Mouse (Mus musculus): ENCODE results near the gene Vmn2r9. TPM values are rescaled to one million over a fixed set of nuclear protein-coding genes. Genes with fewer than 3 reads are reported as not detected.
A peak's percentile ranks its signal among the peaks of the same experiment; 100 is the strongest.
"Not testable (repeated sequence)": the region's sequence is repeated elsewhere in the genome, so short reads cannot be mapped to it uniquely, and the experiment has no call there.

Gene Vmn2r9
- total RNA-seq (2012; rRNA removed): not detected in 2 replicates
- total RNA-seq (2014; rRNA removed): not detected in 2 replicates
- not detected in 2 replicates for polyA plus RNA-seq (2012; ENCODE audit: insufficient read length, low read depth)

DNA sequence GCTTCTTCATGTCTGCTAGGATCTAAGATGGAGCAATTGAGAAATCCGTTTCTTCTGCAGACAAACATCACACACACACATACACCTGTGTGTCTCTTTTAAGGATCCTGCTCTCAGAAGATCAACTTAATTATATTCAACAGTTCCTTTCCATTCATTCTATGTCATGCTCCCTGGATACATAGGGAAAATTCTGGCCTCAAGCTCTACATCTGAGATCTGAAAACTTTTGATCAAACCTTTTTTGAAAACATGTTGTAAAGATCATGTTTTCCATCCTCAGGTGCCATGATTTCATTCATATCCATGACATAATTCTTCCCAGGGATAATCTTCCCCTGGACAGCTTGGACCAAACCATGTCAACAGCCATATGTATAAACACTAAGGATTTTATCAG is at the start of gene Vmn2r9:
Gene Vmn2r9, minus strand, starts transcription at position 101 of the 400 bp plus-strand sequence.
- H3K27ac ChIP-seq (ENCODE audit: insufficient read depth, low read depth); H3K36me3 ChIP-seq (replicated peaks in 1 of 2; ENCODE audit: control insufficient read depth in 1 of 2, insufficient read depth in 1 of 2, low read length in 1 of 2); H3K4me2 ChIP-seq (ENCODE audit: insufficient read depth, low read depth, poor library complexity, severe bottlenecking); H3K9me3 ChIP-seq (replicated peaks; ENCODE audit: low read length); dilution Hi-C loops (cut with MboI; ENCODE audit: extremely low pct_ligation_motif_present, extremely low pct_unique_long_range_greater_than_20kb, low sequenced_read_pairs); H3K9ac ChIP-seq (ENCODE audit: insufficient read depth, low read depth); H3K4me3 ChIP-seq (replicated peaks in 1 of 3; ENCODE audit: low read depth in 2 of 3, low read length in 2 of 3, poor library complexity in 1 of 3); DNase-seq (ENCODE audit: extremely low read depth); H3K4me1 ChIP-seq (ENCODE audit: control insufficient read depth in 1 of 2, insufficient read depth in 2 of 2); in situ Hi-C loops (cut with MboI; ENCODE audit: low pct_ligation_motif_present, low pct_unique_long_range_greater_than_20kb, low sequenced_read_pairs); H3K79me2 ChIP-seq (replicated peaks; ENCODE audit: control insufficient read depth, extremely low read depth, insufficient read depth, poor library complexity, severe bottlenecking): not testable (repeated sequence)
- peaks cover 25% of the 10 kb centered on the region for H3K27me3 ChIP-seq (replicated peaks)

DNA sequence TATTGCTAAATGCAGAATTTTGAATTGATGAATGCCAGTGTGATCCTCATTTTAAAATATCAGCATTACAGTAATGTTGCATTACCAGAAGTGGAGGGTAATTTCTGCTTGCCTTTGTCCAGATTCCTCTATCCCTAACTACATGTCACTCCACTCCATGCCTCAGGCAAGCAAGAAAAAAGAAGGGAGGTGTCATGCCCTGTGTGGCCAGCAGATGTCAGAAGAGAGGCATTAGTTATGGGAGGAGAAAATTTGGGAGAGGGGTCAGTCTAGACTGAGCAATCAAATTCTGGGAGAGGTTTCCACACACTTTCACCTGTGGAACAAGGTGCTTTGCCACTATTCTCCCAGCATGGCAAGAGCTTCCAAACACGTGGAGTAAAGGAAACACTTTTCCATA is 14.3 kb upstream of the Vmn2r9 start:
- H3K27me3 ChIP-seq (replicated peaks); dilution Hi-C loops (cut with MboI; ENCODE audit: extremely low pct_ligation_motif_present, extremely low pct_unique_long_range_greater_than_20kb, low sequenced_read_pairs); in situ Hi-C loops (cut with MboI; ENCODE audit: low pct_ligation_motif_present, low pct_unique_long_range_greater_than_20kb, low sequenced_read_pairs); H3K79me2 ChIP-seq (replicated peaks; ENCODE audit: control insufficient read depth, extremely low read depth, insufficient read depth, poor library complexity, severe bottlenecking); H3K36me3 ChIP-seq (replicated peaks in 1 of 2; ENCODE audit: control insufficient read depth in 1 of 2, insufficient read depth in 1 of 2, low read length in 1 of 2); H3K9ac ChIP-seq (ENCODE audit: insufficient read depth, low read depth); H3K9me3 ChIP-seq (replicated peaks; ENCODE audit: low read length); H3K4me1 ChIP-seq (ENCODE audit: control insufficient read depth in 1 of 2, insufficient read depth in 2 of 2); H3K27ac ChIP-seq (ENCODE audit: insufficient read depth, low read depth); H3K4me2 ChIP-seq (ENCODE audit: insufficient read depth, low read depth, poor library complexity, severe bottlenecking); H3K4me3 ChIP-seq (replicated peaks in 1 of 3; ENCODE audit: low read depth in 2 of 3, low read length in 2 of 3, poor library complexity in 1 of 3): not testable (repeated sequence)
- DNase-seq (ENCODE audit: extremely low read depth): peak; percentile 15
- TF ChIP-seq RAD21 (IDR thresholded peaks at IDR 0.05; ENCODE audit: low read depth, low read length): peak; percentile 35
- TF ChIP-seq CTCF (conservative IDR thresholded peaks at IDR 0.05 in 1 of 2, IDR thresholded peaks at IDR 0.05 in 1 of 2; ENCODE audit: low read depth in 2 of 2, low read length in 2 of 2): peak; percentile 65 to 76
- TF ChIP-seq SMC3 (IDR thresholded peaks at IDR 0.05; ENCODE audit: low read depth, low read length): peak; percentile 36

DNA sequence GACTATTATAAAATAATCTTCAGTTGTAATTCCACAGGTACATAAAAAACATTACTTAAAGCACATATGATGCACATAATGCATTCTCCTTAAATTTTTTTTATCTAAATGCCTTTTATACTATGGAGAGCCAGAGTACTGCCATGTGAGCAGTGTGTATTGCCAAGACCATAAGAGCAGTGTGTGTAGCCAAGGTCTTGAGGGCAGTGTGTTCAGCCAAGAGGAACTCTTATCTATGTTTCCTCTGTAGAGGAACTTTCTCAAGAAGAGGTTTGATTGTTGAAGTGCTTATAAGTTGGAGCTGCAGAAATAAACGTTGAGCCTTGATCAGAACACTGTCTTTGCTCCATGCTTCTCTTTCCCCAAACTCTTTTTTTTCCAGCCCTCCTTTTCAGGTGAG is 2.9 kb downstream of the Vmn2r9 start:
- no peak for DNase-seq (ENCODE audit: extremely low read depth)
- Histone ChIP-seq H3K9ac (ENCODE audit: insufficient read depth, low read depth) (no peak overlapping the region), H3K4me1 (ENCODE audit: control insufficient read depth in 1 of 2, insufficient read depth in 2 of 2) (no peaks in the 10 kb centered on the region), H3K4me2 (ENCODE audit: insufficient read depth, low read depth, poor library complexity, severe bottlenecking) (peak overlapping the region; percentile 34; the same call in 1 of the 2 replicates), H3K9me3 (replicated peaks; ENCODE audit: low read length) (no peaks in the 10 kb centered on the region), H3K27ac (ENCODE audit: insufficient read depth, low read depth) (no peak overlapping the region), H3K27me3 (replicated peaks) (peaks cover 13% of the 10 kb centered on the region), H3K79me2 (replicated peaks; ENCODE audit: control insufficient read depth, extremely low read depth, insufficient read depth, poor library complexity, severe bottlenecking) (no peaks in the 10 kb centered on the region), H3K36me3 (replicated peaks in 1 of 2; ENCODE audit: control insufficient read depth in 1 of 2, insufficient read depth in 1 of 2, low read length in 1 of 2) (no peaks in the 10 kb centered on the region), H3K4me3 (replicated peaks in 1 of 3; ENCODE audit: low read depth in 2 of 3, low read length in 2 of 3, poor library complexity in 1 of 3) (no peak overlapping the region)
- dilution Hi-C loops (cut with MboI; ENCODE audit: extremely low pct_ligation_motif_present, extremely low pct_unique_long_range_greater_than_20kb, low sequenced_read_pairs) (no loop called here), in situ Hi-C loops (cut with MboI; ENCODE audit: low pct_ligation_motif_present, low pct_unique_long_range_greater_than_20kb, low sequenced_read_pairs) (no loop called here)
- TF ChIP-seq BHLHE40 (IDR thresholded peaks at IDR 0.05; ENCODE audit: low read depth, low read length): no peak

DNA sequence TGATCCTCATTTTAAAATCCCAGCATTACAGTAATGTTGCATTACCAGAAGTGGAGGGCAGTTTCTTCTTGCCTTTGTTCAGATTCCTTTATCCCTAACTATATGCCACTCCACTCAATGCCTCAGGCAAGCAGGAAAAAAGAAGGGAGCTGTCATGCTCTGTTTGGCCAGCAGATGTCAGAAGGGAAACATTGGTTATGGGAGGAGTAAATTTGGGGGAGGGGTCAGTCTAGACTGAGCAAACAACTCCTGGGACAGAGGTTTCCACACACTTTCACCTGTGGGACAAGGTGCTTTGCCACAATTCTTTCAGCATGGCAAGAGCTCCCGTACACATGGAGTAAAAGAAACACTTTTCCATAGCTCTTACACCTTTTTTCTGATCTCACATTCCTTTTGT is 16.2 kb downstream of the Vmn2r9 start:
- dilution Hi-C loops (cut with MboI; ENCODE audit: extremely low pct_ligation_motif_present, extremely low pct_unique_long_range_greater_than_20kb, low sequenced_read_pairs): no loop called here
- no peaks in the 10 kb centered on the region for H3K4me1 ChIP-seq (ENCODE audit: control insufficient read depth in 1 of 2, insufficient read depth in 2 of 2)
- no peak for TF ChIP-seq POLR2A (IDR thresholded peaks at IDR 0.05; ENCODE audit: low read depth, low read length)
- no peak for TF ChIP-seq TBP (conservative IDR thresholded peaks at IDR 0.05; ENCODE audit: low read depth, low read length)
- TF ChIP-seq ZNF384 (IDR thresholded peaks at IDR 0.05; ENCODE audit: low read depth, low read length): no peak
- TF ChIP-seq SIN3A (IDR thresholded peaks at IDR 0.05; ENCODE audit: low read length): no peak
- no peak for TF ChIP-seq RCOR1 (conservative IDR thresholded peaks at IDR 0.05; ENCODE audit: low read depth, low read length)
- no peak for TF ChIP-seq USF1 (IDR thresholded peaks at IDR 0.05; ENCODE audit: low read depth, low read length)
- no peak for TF ChIP-seq CHD2 (IDR thresholded peaks at IDR 0.05; ENCODE audit: low read length)
- TF ChIP-seq SMC3 (IDR thresholded peaks at IDR 0.05; ENCODE audit: low read depth, low read length): peak; percentile 16; the same call in 1 of the 2 replicates
- TF ChIP-seq BHLHE40 (IDR thresholded peaks at IDR 0.05; ENCODE audit: low read depth, low read length): no peak
- no peak for TF ChIP-seq PAX5 (IDR thresholded peaks at IDR 0.05; ENCODE audit: low read length)
- TF ChIP-seq MAX (IDR thresholded peaks at IDR 0.05; ENCODE audit: low read length): no peak
- no peak for TF ChIP-seq ZMIZ1 (IDR thresholded peaks at IDR 0.05; ENCODE audit: low read depth, low read length)
- TF ChIP-seq USF2 (conservative IDR thresholded peaks at IDR 0.05; ENCODE audit: low read depth, low read length): no peak
- no peak for TF ChIP-seq MXI1 (IDR thresholded peaks at IDR 0.05; ENCODE audit: low read depth, low read length)
- TF ChIP-seq GABPA (IDR thresholded peaks at IDR 0.05; ENCODE audit: insufficient replicate concordance, low read depth, low read length): no peak
- no peak for TF ChIP-seq MAZ (IDR thresholded peaks at IDR 0.05; ENCODE audit: low read depth, low read length)
- no peak for TF ChIP-seq MEF2A (IDR thresholded peaks at IDR 0.05; ENCODE audit: borderline replicate concordance, low read depth, low read length)
- TF ChIP-seq MAFK (IDR thresholded peaks at IDR 0.05; ENCODE audit: insufficient replicate concordance, low read length): no peak

More for the DNA sequence above, 16.2 kb downstream of the Vmn2r9 start:
- no peak overlapping the region for H3K27ac ChIP-seq (ENCODE audit: insufficient read depth, low read depth)
- peak; percentile 22 for DNase-seq (ENCODE audit: extremely low read depth)
- no peak overlapping the region for H3K4me2 ChIP-seq (ENCODE audit: insufficient read depth, low read depth, poor library complexity, severe bottlenecking)
- no peaks in the 10 kb centered on the region for H3K36me3 ChIP-seq (replicated peaks in 1 of 2; ENCODE audit: control insufficient read depth in 1 of 2, insufficient read depth in 1 of 2, low read length in 1 of 2)
- H3K9ac ChIP-seq (ENCODE audit: insufficient read depth, low read depth): no peak overlapping the region
- peaks cover 7% of the 10 kb centered on the region for H3K27me3 ChIP-seq (replicated peaks)
- in situ Hi-C loops (cut with MboI; ENCODE audit: low pct_ligation_motif_present, low pct_unique_long_range_greater_than_20kb, low sequenced_read_pairs): no loop called here
- no peaks in the 10 kb centered on the region for H3K79me2 ChIP-seq (replicated peaks; ENCODE audit: control insufficient read depth, extremely low read depth, insufficient read depth, poor library complexity, severe bottlenecking)
- H3K9me3 ChIP-seq (replicated peaks; ENCODE audit: low read length): no peaks in the 10 kb centered on the region
- no peak overlapping the region for H3K4me3 ChIP-seq (replicated peaks in 1 of 3; ENCODE audit: low read depth in 2 of 3, low read length in 2 of 3, poor library complexity in 1 of 3)
